Mouse (Mus musculus) liver, adult 2 months (tissue): ENCODE data around the gene Ubxn1. TPM values are rescaled to one million over a fixed set of nuclear protein-coding genes. Genes with fewer than 3 reads are reported as not detected.
A peak's percentile ranks its signal among the peaks of the same experiment; 100 is the strongest.

Experiments
- DNase-seq: peaks from one replicate; pipeline ENCODE4 v3.0.0-alpha.2; 2011; ENCODE audit warnings: low read depth, low spot score; ENCODE audit errors: extremely low read depth
- H3K27ac ChIP-seq: fragments of 200-500 bp; replicated peaks from 2 replicates; pipeline ENCODE4 v1.5.1; 2012; ENCODE audit warnings: low read depth, mild to moderate bottlenecking, control low read depth, inconsistent platforms, low read length; ENCODE audit not compliant: insufficient read depth
- H3K27me3 ChIP-seq: fragments of 200-500 bp; 2 replicates; pipeline ENCODE4 v1.6.1; 2012; ENCODE audit warnings: mild to moderate bottlenecking, moderate library complexity, low read length, inconsistent platforms; ENCODE audit not compliant: control insufficient read depth, insufficient read depth
- H3K36me3 ChIP-seq: fragments of 200-500 bp; 2 replicates; pipeline ENCODE4 v1.6.1; 2012; ENCODE audit warnings: low read length, inconsistent platforms; ENCODE audit not compliant: control insufficient read depth, insufficient read depth
- H3K4me1 ChIP-seq: fragments of 200-500 bp; 2 replicates; pipeline ENCODE4 v1.6.1; 2011; ENCODE audit warnings: low read length; ENCODE audit not compliant: control insufficient read depth, insufficient read depth
- H3K4me3 ChIP-seq: fragments of 200-500 bp; 2 replicates; pipeline ENCODE4 v1.5.1; 2011; ENCODE audit warnings: low read depth, mild to moderate bottlenecking, control low read depth, low read length, moderate library complexity; ENCODE audit not compliant: insufficient read depth
- H3K79me2 ChIP-seq: fragments of 200-500 bp; 2 replicates; pipeline ENCODE4 v1.6.1; 2012; ENCODE audit warnings: inconsistent platforms, mild to moderate bottlenecking, low read length, moderate library complexity; ENCODE audit not compliant: control insufficient read depth, insufficient read depth
- H3K9ac ChIP-seq: fragments of 200-500 bp; 2 replicates; pipeline ENCODE4 v1.6.1; 2012; ENCODE audit warnings: low read depth, mild to moderate bottlenecking, control low read depth, inconsistent platforms, low read length
- CTCF ChIP-seq: fragments of 200-500 bp; IDR thresholded peaks from 2 replicates; pipeline ENCODE4 v1.5.1; 2011; ENCODE audit warnings: low read depth, low read length, control low read depth
- POLR2A ChIP-seq: fragments of 200-500 bp; IDR thresholded peaks from 2 replicates; pipeline ENCODE4 v1.6.1; 2011; ENCODE audit warnings: low read length, control low read depth; ENCODE audit not compliant: insufficient read depth; ENCODE audit errors: extremely low read depth
- WGBS: fragments of 180-500 bp; shearing (Covaris S2); methylation state at CpG from one replicate; pipeline ENCODE4 v1.1.7; 2018; 5-methylcytosine and 5-hydroxymethylcytosine counted together
- polyA plus RNA-seq: library from polyadenylated mRNA; depleted of rRNA; stranded (reverse); fragments of >200 nt; gene quantifications from 2 replicates; pipeline ENCODE4 v1.2.3, GENCODE M21; 2012; rRNA removed
- total RNA-seq: library from RNA; depleted of rRNA; stranded (reverse); fragments of >200 nt; gene quantifications from 2 replicates; pipeline ENCODE4 v1.2.3, GENCODE M21; 2014; rRNA removed

Gene Ubxn1
- total and polyA plus RNA-seq, 2 experiments: 82.7 to 128 TPM

DNA sequence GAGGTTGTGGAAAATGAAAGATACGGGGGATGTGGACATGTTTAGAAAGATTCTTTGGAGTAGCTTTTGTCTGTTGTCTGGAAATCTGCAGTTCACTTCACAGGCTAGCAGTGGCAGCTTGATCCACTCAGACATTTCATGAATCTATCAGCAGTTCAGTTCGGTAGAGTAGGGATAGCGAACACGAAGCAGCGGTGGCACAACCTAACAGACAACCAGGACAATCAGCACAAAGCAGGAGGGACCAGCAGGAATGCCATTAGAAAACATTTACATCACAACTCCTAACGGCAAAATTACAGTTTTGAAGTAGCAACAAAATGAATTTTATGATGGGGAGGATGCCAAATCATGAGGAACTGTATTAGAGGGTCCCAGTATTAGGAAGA is 48.4 kb downstream of the Ubxn1 start:
- no peak overlapping the region for H3K4me3 ChIP-seq
- TF ChIP-seq POLR2A (no peak), CTCF (no peak)
- peaks cover 4% of the 10 kb centered on the region; the same call in 1 of the 2 replicates for H3K4me1 ChIP-seq
- peaks cover 23% of the 10 kb centered on the region for H3K36me3 ChIP-seq
- H3K9ac ChIP-seq: no peak overlapping the region
- no peak for DNase-seq
- WGBS: 79% methylated on average over 6 of the region's 6 CpGs
- H3K27me3 ChIP-seq: no peaks in the 10 kb centered on the region
- 0 out of 2 replicates have a peak overlapping the region, but pooled peaks have one; percentile 66 for H3K27ac ChIP-seq
- peaks cover 4% of the 10 kb centered on the region; the same call in 1 of the 2 replicates for H3K79me2 ChIP-seq

GRCm38 (mm10) chr19:8920073-8920736 is 48.9 kb downstream of the Ubxn1 start, which contains the start of gene B3gat3:
TSS of gene B3gat3 (plus strand) at chr19:8920374.
- H3K4me3 ChIP-seq: peak within 1 kb of the TSS; percentile 87
- TF ChIP-seq CTCF (no peak), POLR2A (peak; percentile 82)
- DNase-seq: peak; percentile 90
- 3% methylated on average over 50 of the region's 50 CpGs for WGBS
- H3K27ac ChIP-seq: peak within 1 kb of the TSS; percentile 81
- H3K36me3 ChIP-seq: peaks cover 18% of the 10 kb centered on the region
- peaks cover 4% of the 10 kb centered on the region; the same call in 1 of the 2 replicates for H3K4me1 ChIP-seq
- H3K79me2 ChIP-seq: peaks cover 4% of the 10 kb centered on the region; the same call in 1 of the 2 replicates
- no peaks in the 10 kb centered on the region for H3K27me3 ChIP-seq
- peak within 1 kb of the TSS; percentile 87 for H3K9ac ChIP-seq

DNA sequence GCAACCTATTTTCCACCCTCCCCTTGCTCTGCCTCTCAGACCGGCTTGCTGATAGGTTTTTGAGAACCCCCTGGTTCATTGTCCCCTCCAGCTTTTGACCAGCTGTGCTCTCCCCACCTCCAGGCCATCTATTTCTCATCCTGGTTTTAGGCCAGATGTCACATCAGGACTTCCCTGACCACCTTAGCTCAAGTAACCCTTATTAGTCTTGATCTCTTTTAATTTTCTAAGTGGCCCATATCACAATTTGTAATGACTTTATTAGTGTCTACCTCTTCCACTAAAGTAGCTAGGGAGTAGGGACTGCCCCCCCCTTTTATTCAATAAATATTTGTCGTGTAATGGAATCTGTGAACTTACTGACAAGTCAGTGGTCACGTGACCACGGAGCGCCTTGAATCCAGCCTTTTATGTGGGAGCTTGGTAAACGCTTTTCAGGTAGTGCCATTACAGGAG is 49.6 kb downstream of the Ubxn1 start:
- H3K27ac ChIP-seq: peak overlapping the region; percentile 81

DNA sequence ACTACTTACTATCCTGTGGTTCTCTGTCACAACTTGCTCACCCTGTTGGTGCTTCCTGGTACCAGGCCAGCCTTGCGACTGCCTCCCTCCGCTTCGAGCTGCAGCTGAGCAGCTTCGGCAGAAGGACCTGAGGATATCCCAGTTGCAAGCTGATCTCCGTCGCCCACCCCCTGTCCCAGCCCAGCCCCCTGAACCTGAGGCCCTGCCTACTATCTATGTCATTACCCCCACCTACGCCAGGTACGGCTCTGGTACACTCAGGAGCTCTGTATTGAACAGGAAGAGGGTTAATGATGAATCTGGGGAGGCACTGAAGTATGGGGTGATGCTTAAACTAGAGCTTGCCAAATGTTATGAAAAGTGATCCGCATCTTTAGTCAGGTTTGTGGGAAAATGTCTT is 50.4 kb downstream of the Ubxn1 start:
- H3K4me3 ChIP-seq: peak overlapping the region; percentile 27; the same call in 1 of the 2 replicates
- peak overlapping the region; percentile 10; the same call in 1 of the 2 replicates for H3K9ac ChIP-seq
- no peak for TF ChIP-seq CTCF
- no peak for TF ChIP-seq POLR2A
- H3K79me2 ChIP-seq: peaks cover 4% of the 10 kb centered on the region; the same call in 1 of the 2 replicates
- peaks cover 4% of the 10 kb centered on the region; the same call in 1 of the 2 replicates for H3K4me1 ChIP-seq
- H3K27ac ChIP-seq: 0 out of 2 replicates have a peak overlapping the region, but pooled peaks have one; percentile 2
- no peak for DNase-seq
- H3K27me3 ChIP-seq: no peaks in the 10 kb centered on the region
- peaks cover 7% of the 10 kb centered on the region; the same call in 1 of the 2 replicates for H3K36me3 ChIP-seq
- WGBS: 24% methylated on average over 9 of the region's 9 CpGs

More for the DNA sequence above, 49.6 kb downstream of the Ubxn1 start:
- TF ChIP-seq POLR2A (no peak), CTCF (no peak)
- peak; percentile 76 for DNase-seq
- no peaks in the 10 kb centered on the region for H3K27me3 ChIP-seq
- peaks cover 12% of the 10 kb centered on the region for H3K36me3 ChIP-seq
- peak overlapping the region; percentile 87 for H3K9ac ChIP-seq
- WGBS: under 1% methylated on average over 6 of the region's 6 CpGs
- peaks cover 4% of the 10 kb centered on the region; the same call in 1 of the 2 replicates for H3K79me2 ChIP-seq
- H3K4me1 ChIP-seq: peaks cover 4% of the 10 kb centered on the region; the same call in 1 of the 2 replicates
- peak overlapping the region; percentile 87 for H3K4me3 ChIP-seq

Other genes starting within 250 kb of the Ubxn1 start
Only the 30 nearest of the 32 such genes appear.
- 30.2 and 37.6 TPM in 2 replicates for gene Slc3a2, start 148.1 kb upstream of the Ubxn1 start, total RNA-seq
- gene Slc3a2, start 148.1 kb upstream of the Ubxn1 start, polyA plus RNA-seq: 62.9 and 71.6 TPM in 2 replicates
- 12.5 and 16.6 TPM in 2 replicates for gene Wdr74, start 135.7 kb upstream of the Ubxn1 start, total RNA-seq
- 23.8 and 28.9 TPM in 2 replicates for gene Wdr74, start 135.7 kb upstream of the Ubxn1 start, polyA plus RNA-seq
- 0.83 TPM in 1 of 2 replicates, not detected in the other for gene 1700092M07Rik, start 130.8 kb upstream of the Ubxn1 start, total RNA-seq
- gene 1700092M07Rik, start 130.8 kb upstream of the Ubxn1 start, polyA plus RNA-seq: not detected in 2 replicates
- 43.5 and 46.8 TPM in 2 replicates for gene Stx5a, start 130.1 kb upstream of the Ubxn1 start, total RNA-seq
- 42.0 and 62.1 TPM in 2 replicates for gene Stx5a, start 130.1 kb upstream of the Ubxn1 start, polyA plus RNA-seq
- gene Nxf1, start 114.4 kb upstream of the Ubxn1 start, total RNA-seq: 16.2 and 22.3 TPM in 2 replicates
- gene Nxf1, start 114.4 kb upstream of the Ubxn1 start, polyA plus RNA-seq: 27.3 and 43.1 TPM in 2 replicates
- 50.3 and 66.9 TPM in 2 replicates for gene Tmem223, start 100.5 kb upstream of the Ubxn1 start, total RNA-seq
- gene Tmem223, start 100.5 kb upstream of the Ubxn1 start, polyA plus RNA-seq: 93.1 and 122 TPM in 2 replicates
- gene Tmem179b, start 97.0 kb upstream of the Ubxn1 start, total RNA-seq: 28.4 and 29.8 TPM in 2 replicates
- 68.8 and 85.1 TPM in 2 replicates for gene Tmem179b, start 97.0 kb upstream of the Ubxn1 start, polyA plus RNA-seq
- gene Taf6l, start 85.1 kb upstream of the Ubxn1 start, total RNA-seq: 4.7 and 5.2 TPM in 2 replicates
- gene Taf6l, start 85.1 kb upstream of the Ubxn1 start, polyA plus RNA-seq: 5.1 and 5.3 TPM in 2 replicates
- 25.2 and 26.6 TPM in 2 replicates for gene Polr2g, start 72.9 kb upstream of the Ubxn1 start, total RNA-seq
- gene Polr2g, start 72.9 kb upstream of the Ubxn1 start, polyA plus RNA-seq: 12.9 and 13.2 TPM in 2 replicates
- 0.20 and 0.37 TPM in 2 replicates for gene Zbtb3, start 68.9 kb upstream of the Ubxn1 start, total RNA-seq
- gene Zbtb3, start 68.9 kb upstream of the Ubxn1 start, polyA plus RNA-seq: 0.31 and 0.43 TPM in 2 replicates
- gene Ttc9c, start 52.2 kb upstream of the Ubxn1 start, total RNA-seq: 15.6 and 18.5 TPM in 2 replicates
- 8.1 and 8.3 TPM in 2 replicates for gene Ttc9c, start 52.2 kb upstream of the Ubxn1 start, polyA plus RNA-seq
- gene Hnrnpul2, start 51.5 kb upstream of the Ubxn1 start, total RNA-seq: 19.5 and 19.6 TPM in 2 replicates
- 11.2 and 11.6 TPM in 2 replicates for gene Hnrnpul2, start 51.5 kb upstream of the Ubxn1 start, polyA plus RNA-seq
- gene AC129217.1, start 41.7 kb upstream of the Ubxn1 start, total RNA-seq: 6.1 and 8.2 TPM in 2 replicates
- 1.7 TPM in 1 of 2 replicates, not detected in the other for gene AC129217.1, start 41.7 kb upstream of the Ubxn1 start, polyA plus RNA-seq
- gene Bscl2, start 34.0 kb upstream of the Ubxn1 start, total RNA-seq: 27.7 and 30.5 TPM in 2 replicates
- 131 and 137 TPM in 2 replicates for gene Bscl2, start 34.0 kb upstream of the Ubxn1 start, polyA plus RNA-seq
- not detected in 2 replicates for gene Gng3, start 32.3 kb upstream of the Ubxn1 start, total RNA-seq
- 0.05 TPM in 1 of 2 replicates, not detected in the other for gene Gng3, start 32.3 kb upstream of the Ubxn1 start, polyA plus RNA-seq
- gene Lrrn4cl, start 20.7 kb upstream of the Ubxn1 start, total RNA-seq: 0.07 and 0.09 TPM in 2 replicates
- 0.06 and 0.07 TPM in 2 replicates for gene Lrrn4cl, start 20.7 kb upstream of the Ubxn1 start, polyA plus RNA-seq
- gene Uqcc3, start 9.4 kb downstream of the Ubxn1 start, total RNA-seq: 21.3 and 27.7 TPM in 2 replicates
- gene Uqcc3, start 9.4 kb downstream of the Ubxn1 start, polyA plus RNA-seq: 32.6 and 38.8 TPM in 2 replicates
- gene Lbhd1, start 12.2 kb downstream of the Ubxn1 start, total RNA-seq: 2.5 and 3.4 TPM in 2 replicates
- gene Lbhd1, start 12.2 kb downstream of the Ubxn1 start, polyA plus RNA-seq: 1.2 and 1.3 TPM in 2 replicates
- gene Gm49403, start 12.4 kb downstream of the Ubxn1 start, total RNA-seq: not detected in 2 replicates
- not detected in 2 replicates for gene Gm49403, start 12.4 kb downstream of the Ubxn1 start, polyA plus RNA-seq
- 23.5 and 34.0 TPM in 2 replicates for gene 1810009A15Rik, start 17.4 kb downstream of the Ubxn1 start, total RNA-seq
- gene 1810009A15Rik, start 17.4 kb downstream of the Ubxn1 start, polyA plus RNA-seq: 10.8 and 13.6 TPM in 2 replicates
- gene Gm49416, start 17.4 kb downstream of the Ubxn1 start, total RNA-seq: 3.4 TPM in 1 of 2 replicates, not detected in the other
- 1.1 TPM in 1 of 2 replicates, not detected in the other for gene Gm49416, start 17.4 kb downstream of the Ubxn1 start, polyA plus RNA-seq
- 3.8 and 5.6 TPM in 2 replicates for gene Ints5, start 21.5 kb downstream of the Ubxn1 start, total RNA-seq
- 13.2 and 15.9 TPM in 2 replicates for gene Ints5, start 21.5 kb downstream of the Ubxn1 start, polyA plus RNA-seq
- gene Ganab, start 26.6 kb downstream of the Ubxn1 start, total RNA-seq: 111 and 132 TPM in 2 replicates
- 127 and 140 TPM in 2 replicates for gene Ganab, start 26.6 kb downstream of the Ubxn1 start, polyA plus RNA-seq
- gene B3gat3, start 48.9 kb downstream of the Ubxn1 start, total RNA-seq: 16.8 and 22.6 TPM in 2 replicates
- gene B3gat3, start 48.9 kb downstream of the Ubxn1 start, polyA plus RNA-seq: 88.7 and 101 TPM in 2 replicates
- gene Rom1, start 57.9 kb downstream of the Ubxn1 start, total RNA-seq: 1.7 and 2.3 TPM in 2 replicates
- gene Rom1, start 57.9 kb downstream of the Ubxn1 start, polyA plus RNA-seq: 5.0 and 7.8 TPM in 2 replicates
- 7.4 and 7.9 TPM in 2 replicates for gene Eml3, start 58.1 kb downstream of the Ubxn1 start, total RNA-seq
- 20.2 and 26.2 TPM in 2 replicates for gene Eml3, start 58.1 kb downstream of the Ubxn1 start, polyA plus RNA-seq
- 25.6 and 27.1 TPM in 2 replicates for gene Mta2, start 70.4 kb downstream of the Ubxn1 start, total RNA-seq
- gene Mta2, start 70.4 kb downstream of the Ubxn1 start, polyA plus RNA-seq: 11.2 and 12.1 TPM in 2 replicates
- gene Tut1, start 82.4 kb downstream of the Ubxn1 start, total RNA-seq: 6.0 and 6.2 TPM in 2 replicates
- 9.6 and 14.6 TPM in 2 replicates for gene Tut1, start 82.4 kb downstream of the Ubxn1 start, polyA plus RNA-seq
- gene Eef1g, start 95.5 kb downstream of the Ubxn1 start, total RNA-seq: 101 and 117 TPM in 2 replicates
- gene Eef1g, start 95.5 kb downstream of the Ubxn1 start, polyA plus RNA-seq: 99.1 and 107 TPM in 2 replicates
- gene Ahnak, start 117.8 kb downstream of the Ubxn1 start, total RNA-seq: 10.3 and 10.9 TPM in 2 replicates
- gene Ahnak, start 117.8 kb downstream of the Ubxn1 start, polyA plus RNA-seq: 0.90 and 1.2 TPM in 2 replicates